ENCODE assay signal across 7 mouse cellular contexts in the genomic region with DNA sequence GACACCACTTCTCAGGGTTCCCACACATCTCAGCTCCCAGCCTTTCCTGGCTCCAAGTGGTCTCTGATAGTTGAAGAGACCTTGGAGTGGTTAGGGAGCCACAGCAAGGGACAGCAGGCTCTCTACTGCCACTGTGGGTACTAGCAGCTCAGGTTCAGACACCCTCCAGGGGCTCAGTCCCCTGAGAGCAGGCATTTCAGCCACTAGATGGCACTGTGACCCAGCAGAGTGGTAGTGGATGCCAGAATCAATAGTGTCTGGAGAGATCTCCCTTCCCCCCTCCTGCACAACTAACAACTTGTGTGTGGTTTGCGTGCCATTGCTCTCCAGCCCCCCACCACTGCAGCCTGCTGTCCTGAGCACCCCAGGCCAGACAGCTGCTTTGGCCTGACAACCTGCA.
A peak's percentile ranks its signal among the peaks of the same experiment; 100 is the strongest.
DNase-seq lines count a peak whose midpoint lies in the region; ATAC-seq and TF ChIP-seq lines count a peak whose summit lies in the region.

No protein-coding gene starts in this region.

- H3K4me3 ChIP-seq in intestine, postnatal 0 days (ENCODE audit: low read depth, low read length): no peak overlapping the region
- H3K4me3 ChIP-seq in midbrain, embryonic 16.5 days (ENCODE audit: low read depth, low read length): no peak overlapping the region

- peak; percentile 77 for DNase-seq in adrenal gland, adult 2 months
- DNase-seq in gastrocnemius, postnatal 10 days: peak; percentile 70
- DNase-seq in left cerebral cortex, postnatal 25 days (ENCODE audit: low spot score in 2 of 2): peak; percentile 88 to 93
- DNase-seq in spleen, postnatal 4 days (ENCODE audit: low spot score in 2 of 2): peak; percentile 38 to 81

- no peak overlapping the region for H3K27ac ChIP-seq in intestine, postnatal 0 days (ENCODE audit: low read depth, low read length)
- H3K27ac ChIP-seq in midbrain, embryonic 16.5 days (ENCODE audit: low read length): no peak overlapping the region

- intact Hi-C loops in left cerebral cortex, postnatal 25 days (cut with DNase I): loop anchor here (2.0 to 10.0 kb wide), 6 partner anchors 115 to 1079 kb away; a partner anchor contains a TSS

- no peaks in the 10 kb centered on the region for H3K9me3 ChIP-seq in intestine, postnatal 0 days (ENCODE audit: control insufficient read depth)
- no peaks in the 10 kb centered on the region for H3K9me3 ChIP-seq in midbrain, embryonic 16.5 days (replicated peaks; ENCODE audit: control insufficient read depth, low read length, poor library complexity, severe bottlenecking)

- peak; percentile 80 for ATAC-seq in common myeloid progenitor, adult 5-6 weeks (replicated peaks; ENCODE audit: low read depth, poor library complexity, severe bottlenecking)
- peak; percentile 45; the same call in 1 of the 2 replicates for ATAC-seq in intestine, postnatal 0 days
- peak; percentile 73 for ATAC-seq in midbrain, embryonic 16.5 days

- 0% methylated on average over 1 of the region's 1 CpGs for WGBS in intestine, postnatal 0 days
- 8% methylated on average over 1 of the region's 1 CpGs for WGBS in midbrain, embryonic 16.5 days

- no peaks in the 10 kb centered on the region for H3K4me1 ChIP-seq in intestine, postnatal 0 days (replicated peaks; ENCODE audit: control insufficient read depth, insufficient read depth, low read length)
- peaks cover 32% of the 10 kb centered on the region for H3K4me1 ChIP-seq in midbrain, embryonic 16.5 days (ENCODE audit: control insufficient read depth, insufficient read depth, low read length)

- no peaks in the 10 kb centered on the region for H3K36me3 ChIP-seq in intestine, postnatal 0 days (ENCODE audit: control insufficient read depth, insufficient read depth)
- no peaks in the 10 kb centered on the region for H3K36me3 ChIP-seq in midbrain, embryonic 16.5 days (ENCODE audit: control insufficient read depth, insufficient read depth, low read length)

- peak; percentile 96 for TF ChIP-seq CTCF in intestine, postnatal 0 days (IDR thresholded peaks at IDR 0.05; ENCODE audit: low read depth)

- H3K27me3 ChIP-seq in intestine, postnatal 0 days (replicated peaks; ENCODE audit: control insufficient read depth, insufficient read depth, low read length): 0 out of 2 replicates have a peak, but pooled peaks cover 13% of the 10 kb centered on the region
- no peaks in the 10 kb centered on the region; the same call in 1 of the 2 replicates for H3K27me3 ChIP-seq in midbrain, embryonic 16.5 days (ENCODE audit: control insufficient read depth, insufficient read depth, low read depth, low read length)

- H3K4me2 ChIP-seq in intestine, postnatal 0 days (replicated peaks; ENCODE audit: low read depth): no peak overlapping the region
- no peak overlapping the region for H3K4me2 ChIP-seq in midbrain, embryonic 16.5 days (ENCODE audit: low read length)

- no peak overlapping the region for H3K9ac ChIP-seq in intestine, postnatal 0 days (ENCODE audit: low read depth, low read length)
- no peak overlapping the region for H3K9ac ChIP-seq in midbrain, embryonic 16.5 days (ENCODE audit: low read depth, low read length)
